Mouse (Mus musculus): ENCODE results near the gene Gatad2a.

DNA sequence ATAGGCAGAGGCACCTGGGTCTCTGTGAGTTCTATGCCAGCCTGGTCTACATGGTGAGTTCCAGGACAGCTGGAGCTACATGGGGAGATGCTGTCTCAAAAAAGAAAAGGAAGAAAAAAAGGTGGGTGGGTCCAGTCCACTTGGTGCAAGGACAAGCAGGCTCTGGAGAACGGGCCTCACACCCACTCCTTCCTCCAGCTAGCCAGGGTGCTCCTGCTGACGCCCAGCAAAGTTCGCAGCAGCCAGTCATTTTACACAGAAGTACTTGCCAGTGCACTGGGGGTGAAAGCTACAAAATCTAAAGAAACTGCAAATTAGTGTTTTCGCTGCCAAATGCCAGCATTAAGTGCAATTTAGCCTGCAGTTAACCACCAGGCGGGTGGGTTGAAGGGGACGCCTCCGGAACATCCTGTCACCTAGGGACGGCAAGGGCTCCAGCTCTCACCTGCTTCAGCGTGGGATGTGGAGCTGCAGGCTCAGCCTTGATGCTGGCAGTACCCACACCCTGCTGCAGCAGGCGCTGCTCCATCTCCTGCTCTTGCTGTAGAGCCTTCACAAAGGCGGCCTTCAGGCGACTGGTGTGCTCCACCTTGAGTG lies 83.6 kb downstream of the Gatad2a start:
- TF ChIP-seq CTCF (IDR thresholded peaks at IDR 0.05; ENCODE audit: low read depth, low read length) (no peak), GATA1 (IDR thresholded peaks at IDR 0.05; ENCODE audit: borderline replicate concordance, low read length) (no peak), TAL1 (conservative IDR thresholded peaks at IDR 0.05; ENCODE audit: low read depth, low read length) (no peak), POLR2AphosphoS5 (IDR thresholded peaks at IDR 0.05; ENCODE audit: insufficient replicate concordance, low read depth, low read length) (no peak), GATA2 (IDR thresholded peaks at IDR 0.05; ENCODE audit: borderline replicate concordance, low read depth, low read length) (no peak)
